Mouse (Mus musculus) adrenal gland, adult (tissue): Measurements from ENCODE around the gene Ptprd.
A peak's percentile ranks its signal among the peaks of the same experiment; 100 is the strongest.

Experiments used
- DNase-seq, 2 experiments: peaks; one replicate each; pipeline ENCODE4 v3.0.0; 2022 to 2023; ENCODE audit warnings: low spot score in 1 of 2; ENCODE audit not compliant: inconsistent age in 2 of 2

Ptprd gene

DNA sequence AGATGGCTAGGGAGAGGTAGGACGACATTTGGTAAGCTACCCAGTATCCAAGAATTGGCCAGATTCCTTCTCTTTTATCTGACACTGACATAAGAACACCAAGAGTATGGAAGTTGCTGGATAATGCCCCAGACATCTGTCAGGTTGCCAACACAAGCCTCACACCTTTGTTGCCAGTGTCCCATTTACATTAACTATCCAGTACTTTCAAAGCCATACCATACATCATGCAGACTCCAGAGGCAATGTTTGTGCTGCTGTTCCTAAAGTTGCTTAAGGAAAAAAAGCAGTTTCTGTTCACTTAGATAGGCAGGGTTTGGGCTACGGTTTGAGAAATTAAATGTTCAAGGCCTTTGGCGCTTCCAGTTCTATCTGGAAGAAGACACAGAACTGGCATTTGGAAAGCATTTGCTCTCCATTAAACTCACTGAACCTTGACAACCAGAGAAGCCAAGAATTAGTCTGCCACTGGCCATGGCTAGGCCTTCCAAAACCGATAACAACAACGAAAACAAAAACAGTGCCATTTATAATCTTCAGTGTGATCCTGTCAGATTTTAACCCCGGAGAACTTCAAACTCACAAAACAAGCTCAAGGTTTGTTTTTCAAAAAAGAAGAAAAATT lies 2220.0 kb downstream of the Ptprd start:
- peak; percentile 9 to 66 for DNase-seq

DNA sequence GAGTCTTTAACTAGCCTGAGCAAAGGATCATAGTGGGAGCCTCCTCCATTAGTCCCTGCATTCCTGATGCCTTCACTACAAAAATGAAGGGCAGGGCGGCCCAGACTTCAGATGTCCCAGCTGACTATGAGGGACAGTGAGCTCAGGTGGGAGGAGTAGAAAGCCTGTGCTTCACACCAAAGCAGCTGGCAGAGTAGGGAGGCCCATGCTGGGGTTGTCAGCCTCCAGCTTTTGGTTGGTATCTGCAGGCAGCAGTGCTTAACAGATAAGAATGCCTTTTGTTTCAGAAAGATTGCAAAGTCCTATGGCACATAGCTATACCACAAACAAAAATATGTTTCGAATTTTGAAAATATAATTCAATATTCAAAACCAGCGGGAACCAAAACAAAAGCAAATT lies 2237.0 kb downstream of the Ptprd start:
- DNase-seq = no peak

GRCm38 (mm10) chr4:75973322-75973721 lies 2238.4 kb downstream of the Ptprd start:
- no peak for DNase-seq

DNA sequence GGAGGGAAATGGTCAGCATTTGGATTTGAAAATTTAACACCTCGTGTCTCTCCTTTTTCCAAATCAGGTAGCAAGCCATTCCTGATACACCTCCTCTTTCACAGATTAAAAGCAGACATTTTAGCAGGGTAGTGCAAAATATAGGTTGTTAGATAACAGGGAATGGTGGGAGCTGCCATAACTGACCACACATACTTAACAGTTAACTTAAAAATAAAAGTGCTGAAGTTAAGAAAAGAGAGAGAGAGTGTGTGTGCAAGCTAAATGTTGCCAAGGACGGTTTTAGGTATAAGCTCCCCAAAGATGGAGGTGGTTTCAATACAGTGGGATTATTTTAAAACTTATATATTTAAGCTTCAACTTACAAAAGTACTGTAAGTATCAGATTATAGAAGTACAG lies 2241.8 kb downstream of the Ptprd start:
- no peak for DNase-seq

DNA sequence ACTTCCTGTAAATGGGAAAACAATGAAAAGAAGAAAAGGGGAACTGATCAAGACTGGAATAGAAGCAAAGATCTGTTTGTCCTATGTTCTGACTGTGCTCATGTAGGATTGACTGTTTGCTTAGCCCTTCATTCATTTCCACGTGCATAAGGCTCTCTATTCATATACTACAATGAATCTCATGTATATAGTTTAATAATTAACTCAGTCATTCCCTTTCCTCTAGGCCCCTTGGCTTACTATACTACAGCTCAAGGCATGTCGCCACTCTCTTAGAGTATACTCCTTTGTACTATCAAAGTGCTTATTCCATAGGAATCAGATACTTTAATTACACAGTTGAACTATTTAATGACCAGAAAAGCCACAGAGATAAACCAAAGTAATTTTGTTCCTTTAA lies 2243.1 kb downstream of the Ptprd start:
- no peak for DNase-seq

GRCm38 (mm10) chr4:75965810-75966209 lies 2246.0 kb downstream of the Ptprd start:
- no peak for DNase-seq

GRCm38 (mm10) chr4:75962916-75963315 lies 2248.8 kb downstream of the Ptprd start:
- DNase-seq = no peak

- no peak for DNase-seq
These were observed 2249.9 kb downstream of the Ptprd start for GRCm38 (mm10) chr4:75961865-75962264.

- no peak for DNase-seq
These were observed 2258.3 kb downstream of the Ptprd start for GRCm38 (mm10) chr4:75953349-75954060.

DNA sequence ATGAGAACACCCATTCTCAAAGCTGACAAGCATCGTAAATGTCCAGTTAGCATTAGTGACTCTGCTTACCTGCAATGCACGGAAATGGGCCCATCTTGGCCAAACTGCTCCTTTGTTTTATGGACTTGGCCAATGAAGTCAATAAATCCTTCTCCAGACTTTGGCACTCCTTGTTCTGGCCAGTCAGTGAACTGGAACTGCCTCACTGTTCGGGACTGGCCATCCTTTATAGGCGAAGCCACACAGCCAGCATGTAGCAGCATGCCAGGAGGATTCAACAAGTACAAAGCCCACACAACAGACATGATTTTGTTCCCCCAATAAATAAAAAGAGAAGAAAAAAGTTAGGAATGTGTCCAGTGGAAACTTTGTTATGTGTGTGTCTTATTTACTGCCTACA lies 2261.2 kb downstream of the Ptprd start:
- DNase-seq = no peak

DNA sequence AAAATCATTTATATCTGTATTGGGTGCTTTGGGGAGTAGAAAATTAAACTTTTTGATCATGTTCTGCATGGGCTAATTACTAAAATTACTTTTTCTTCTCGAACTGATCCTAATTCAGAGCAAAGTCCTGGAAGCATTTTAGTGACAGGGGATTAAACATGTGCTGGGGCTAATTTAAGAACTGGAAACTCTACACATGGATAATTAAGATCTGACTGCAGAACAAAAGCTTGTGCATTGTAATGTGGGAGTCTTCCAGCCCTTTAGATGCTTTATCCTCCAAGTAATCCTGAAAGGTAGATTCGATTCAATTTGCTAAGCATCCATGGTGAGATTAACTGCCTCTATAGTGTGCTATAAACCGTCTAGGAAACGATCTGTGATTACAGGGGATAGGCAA lies 2316.9 kb downstream of the Ptprd start:
- no peak for DNase-seq
